Mouse (Mus musculus) myocyte (in vitro differentiated cells): ENCODE results near the gene Tulp3. TPM values are rescaled to one million over a fixed set of nuclear protein-coding genes. Genes with fewer than 3 reads are reported as not detected.

Experiments used
- H3K27me3 ChIP-seq: one replicate; pipeline ENCODE4 v1.6.1; 2011; ENCODE audit not compliant: control insufficient read depth, insufficient read depth, insufficient read length
- H3K36me3 ChIP-seq: one replicate; pipeline ENCODE4 v1.6.1; 2011; ENCODE audit not compliant: control insufficient read depth, insufficient read depth
- H3K4me2 ChIP-seq: one replicate; pipeline ENCODE4 v1.6.1; 2011; ENCODE audit warnings: low read depth, control low read depth
- H3K4me3 ChIP-seq: one replicate; pipeline ENCODE4 v1.5.1; 2011; ENCODE audit warnings: mild to moderate bottlenecking, control low read depth, moderate library complexity
- H3K79me2 ChIP-seq: one replicate; pipeline ENCODE4 v1.6.1; 2011; ENCODE audit not compliant: control insufficient read depth, insufficient read depth
- H3ac ChIP-seq: one replicate; pipeline ENCODE4 v1.6.1; 2011; ENCODE audit not compliant: control insufficient read depth, insufficient read length
- CEBPB ChIP-seq: IDR thresholded peaks from 2 replicates; pipeline ENCODE4 v1.6.1; 2011; ENCODE audit warnings: mild to moderate bottlenecking, moderate library complexity; ENCODE audit not compliant: poor library complexity, insufficient read depth, severe bottlenecking
- E2F4 ChIP-seq: IDR thresholded peaks from one replicate; pipeline ENCODE4 v1.6.1; 2011; ENCODE audit warnings: mild to moderate bottlenecking, control low read depth, moderate library complexity; ENCODE audit not compliant: insufficient read depth
- MAX ChIP-seq: IDR thresholded peaks from one replicate; pipeline ENCODE4 v1.6.1; 2011; ENCODE audit warnings: low read depth, mild to moderate bottlenecking, control low read depth
- MYOD1 ChIP-seq, 3 experiments: IDR thresholded peaks; one replicate each; pipeline ENCODE4 v1.6.1; 2011; ENCODE audit warnings: control low read depth in 2 of 3, low read depth in 2 of 3, mild to moderate bottlenecking in 2 of 3, moderate library complexity in 1 of 3; ENCODE audit not compliant: insufficient read length in 2 of 3, control insufficient read depth in 1 of 3
- MYOG ChIP-seq, 3 experiments: IDR thresholded peaks; one replicate each; pipeline ENCODE4 v1.6.1; 2011; ENCODE audit warnings: control low read depth in 2 of 3, low read depth in 2 of 3, mild to moderate bottlenecking in 2 of 3; ENCODE audit not compliant: insufficient read length in 2 of 3, control insufficient read depth in 1 of 3, insufficient read depth in 1 of 3
- POLR2A ChIP-seq: IDR thresholded peaks from one replicate; pipeline ENCODE4 v1.6.1; 2011; ENCODE audit warnings: low read depth, mild to moderate bottlenecking, control low read depth, moderate library complexity; ENCODE audit not compliant: insufficient read length
- POLR2AphosphoS2 ChIP-seq: IDR thresholded peaks from one replicate; pipeline ENCODE4 v1.6.1; 2011; ENCODE audit warnings: low read depth, control low read depth; ENCODE audit not compliant: insufficient read length
- REST ChIP-seq: IDR thresholded peaks from one replicate; pipeline ENCODE4 v1.6.1; 2011; ENCODE audit warnings: mild to moderate bottlenecking, control low read depth, moderate library complexity; ENCODE audit not compliant: insufficient read depth, insufficient read length
- SRF ChIP-seq: IDR thresholded peaks from one replicate; pipeline ENCODE4 v1.6.1; 2011; ENCODE audit warnings: low read depth; ENCODE audit not compliant: control insufficient read depth, insufficient read length
- TCF12 ChIP-seq: IDR thresholded peaks from one replicate; pipeline ENCODE4 v1.6.1; 2011; ENCODE audit warnings: mild to moderate bottlenecking, control low read depth; ENCODE audit not compliant: poor library complexity, insufficient read depth, severe bottlenecking
- TCF3 ChIP-seq: IDR thresholded peaks from one replicate; pipeline ENCODE4 v1.6.1; 2011; ENCODE audit warnings: low read depth, control low read depth; ENCODE audit not compliant: insufficient read length
- USF1 ChIP-seq: IDR thresholded peaks from one replicate; pipeline ENCODE4 v1.6.1; 2011; ENCODE audit warnings: low read depth, mild to moderate bottlenecking, control low read depth, moderate library complexity
- polyA plus RNA-seq: library from polyadenylated mRNA; unstranded; fragments of >200 nt; fragmentation: generic; extraction: Trizol; gene quantifications from one replicate; pipeline ENCODE4 v1.2.1, GENCODE M21; 2012; ENCODE audit warnings: missing spikeins

Tulp3 gene
- polyA plus RNA-seq, 1 experiment: 22.3 TPM

GRCm38 (mm10) chr6:128285792-128286430 is 69.7 kb downstream of the Tulp3 start:
- Histone ChIP-seq H3K4me2 (peak overlapping the region; percentile 76), H3ac (no peak overlapping the region), H3K4me3 (peak overlapping the region; percentile 12), H3K36me3 (no peaks in the 10 kb centered on the region), H3K79me2 (peaks cover 92% of the 10 kb centered on the region), H3K27me3 (no peaks in the 10 kb centered on the region)
- peak in 1 of 3 experiments; percentile 85 for TF ChIP-seq MYOG (IDR thresholded peaks at IDR 0.05; ENCODE audit: control insufficient read depth in 1 of 3, insufficient read depth in 1 of 3, insufficient read length in 2 of 3, low read depth in 2 of 3)
- peak; percentile 41 for TF ChIP-seq TCF12
- no peak for TF ChIP-seq TCF3
- no peak for TF ChIP-seq MAX
- peak; percentile 54 for TF ChIP-seq POLR2A
- TF ChIP-seq POLR2AphosphoS2: peak; percentile 64
- no peak for TF ChIP-seq SRF
- no peak for TF ChIP-seq REST
- TF ChIP-seq USF1: peak; percentile 58
- TF ChIP-seq E2F4: no peak
- TF ChIP-seq MYOD1 (IDR thresholded peaks at IDR 0.05; ENCODE audit: control insufficient read depth in 1 of 3, insufficient read length in 2 of 3, low read depth in 2 of 3): peak in 1 of 3 experiments; percentile 85
- TF ChIP-seq CEBPB: 0 out of 2 replicates have a peak, but pooled peaks have one; percentile 9

GRCm38 (mm10) chr6:128282126-128282525 is 73.5 kb downstream of the Tulp3 start:
- no peak overlapping the region for H3ac ChIP-seq
- H3K36me3 ChIP-seq: no peaks in the 10 kb centered on the region
- no peak overlapping the region for H3K4me3 ChIP-seq
- H3K79me2 ChIP-seq: peaks cover 83% of the 10 kb centered on the region
- no peak for TF ChIP-seq MAX
- no peak for TF ChIP-seq E2F4
- TF ChIP-seq POLR2A: no peak
- no peak for TF ChIP-seq TCF3
- no peak for TF ChIP-seq SRF
- no peak for TF ChIP-seq CEBPB
- TF ChIP-seq USF1: no peak
- TF ChIP-seq MYOD1 (IDR thresholded peaks at IDR 0.05; ENCODE audit: control insufficient read depth in 1 of 3, insufficient read length in 2 of 3, low read depth in 2 of 3): no peak
- TF ChIP-seq REST: no peak
- TF ChIP-seq TCF12: no peak
- TF ChIP-seq MYOG (IDR thresholded peaks at IDR 0.05; ENCODE audit: control insufficient read depth in 1 of 3, insufficient read depth in 1 of 3, insufficient read length in 2 of 3, low read depth in 2 of 3): no peak
- no peak for TF ChIP-seq POLR2AphosphoS2
- H3K4me2 ChIP-seq: peak overlapping the region; percentile 30
- H3K27me3 ChIP-seq: no peaks in the 10 kb centered on the region

GRCm38 (mm10) chr6:128280472-128281145 is 75.0 kb downstream of the Tulp3 start:
- no peak overlapping the region for H3ac ChIP-seq
- H3K79me2 ChIP-seq: peaks cover 75% of the 10 kb centered on the region
- H3K4me3 ChIP-seq: no peak overlapping the region
- H3K36me3 ChIP-seq: no peaks in the 10 kb centered on the region
- TF ChIP-seq SRF (no peak), MAX (no peak), POLR2AphosphoS2 (no peak), E2F4 (no peak), POLR2A (no peak), USF1 (no peak), CEBPB (no peak), MYOD1 (IDR thresholded peaks at IDR 0.05; ENCODE audit: control insufficient read depth in 1 of 3, insufficient read length in 2 of 3, low read depth in 2 of 3) (no peak), TCF12 (no peak), MYOG (IDR thresholded peaks at IDR 0.05; ENCODE audit: control insufficient read depth in 1 of 3, insufficient read depth in 1 of 3, insufficient read length in 2 of 3, low read depth in 2 of 3) (no peak), REST (no peak), TCF3 (no peak)
- peak overlapping the region; percentile 0 for H3K4me2 ChIP-seq
- no peaks in the 10 kb centered on the region for H3K27me3 ChIP-seq

- TF ChIP-seq MAX (no peak), POLR2AphosphoS2 (peak; percentile 4)
- H3ac ChIP-seq: no peak overlapping the region
- H3K4me2 ChIP-seq: peak overlapping the region; percentile 36
- H3K36me3 ChIP-seq: no peaks in the 10 kb centered on the region
- peaks cover 71% of the 10 kb centered on the region for H3K79me2 ChIP-seq
- no peak overlapping the region for H3K4me3 ChIP-seq
- no peaks in the 10 kb centered on the region for H3K27me3 ChIP-seq
These were observed 76.0 kb downstream of the Tulp3 start for GRCm38 (mm10) chr6:128279608-128280007.
